Mouse (Mus musculus) heart, postnatal 0 days (tissue): ENCODE data around the gene Plekhd1.

ENCODE experiments used
- CTCF ChIP-seq: IDR thresholded peaks from 2 replicates; pipeline ENCODE4 v1.5.1; 2016; ENCODE audit warnings: antibody characterized with exemption, control low read depth, low read depth
- EP300 ChIP-seq: IDR thresholded peaks from 2 replicates; pipeline ENCODE4 v1.6.1; 2016; ENCODE audit warnings: antibody characterized with exemption, low read depth

- TF ChIP-seq EP300 (no peak), CTCF (no peak)
Observed at GRCm38 (mm10) chr12:80687788-80688211, 4.6 kb upstream of the Plekhd1 start.
